Mouse (Mus musculus) hindbrain, embryonic 15.5 days (tissue): Measurements from ENCODE around the gene 2310022A10Rik. TPM values are rescaled to one million over a fixed set of nuclear protein-coding genes. Genes with fewer than 3 reads are reported as not detected.

Source experiments
- ATAC-seq: fragments of 200-750 bp; cut with Nextera tagmentation; 2 replicates; pipeline ENCODE4 v1.8.0; 2017; ENCODE audit warnings: low read depth, moderate number of reproducible peaks, moderate TSS enrichment; ENCODE audit not compliant: low FRiP score
- H3K27ac ChIP-seq: fragments of 300-500 bp; sonication (generic); replicated peaks from 2 replicates; pipeline ENCODE4 v1.5.1; 2015; ENCODE audit warnings: mild to moderate bottlenecking, inconsistent platforms
- H3K27me3 ChIP-seq: fragments of 300-500 bp; sonication (generic); 2 replicates; pipeline ENCODE4 v1.6.1; 2015; ENCODE audit warnings: control low read depth, inconsistent platforms
- H3K36me3 ChIP-seq: fragments of 300-500 bp; sonication (generic); 2 replicates; pipeline ENCODE4 v1.6.1; 2015; ENCODE audit warnings: control low read depth, inconsistent platforms
- H3K4me1 ChIP-seq: fragments of 300-500 bp; sonication (generic); replicated peaks from 2 replicates; pipeline ENCODE4 v1.6.1; 2015; ENCODE audit warnings: control low read depth, inconsistent platforms
- H3K4me2 ChIP-seq: fragments of 300-500 bp; sonication (generic); 2 replicates; pipeline ENCODE4 v1.6.1; 2015; ENCODE audit warnings: moderate library complexity, mild to moderate bottlenecking, inconsistent platforms
- H3K4me3 ChIP-seq: fragments of 300-500 bp; sonication (generic); 2 replicates; pipeline ENCODE4 v1.5.1; 2015; ENCODE audit warnings: mild to moderate bottlenecking, inconsistent platforms
- H3K9ac ChIP-seq: fragments of 300-500 bp; sonication (generic); 2 replicates; pipeline ENCODE4 v1.6.1; 2015; ENCODE audit warnings: inconsistent platforms
- H3K9me3 ChIP-seq: fragments of 300-500 bp; sonication (generic); 2 replicates; pipeline ENCODE4 v1.6.1; 2016; ENCODE audit warnings: control low read depth, inconsistent platforms
- WGBS: fragments of 180-500 bp; shearing (Covaris S2); methylation state at CpG from one replicate; pipeline ENCODE4 v1.1.7; 2015; 5-methylcytosine and 5-hydroxymethylcytosine counted together
- polyA plus RNA-seq: library from polyadenylated mRNA; unstranded; fragments of >200 nt; fragmentation: Nextera tagmentation; extraction: Ambion mirVana; gene quantifications from 2 replicates; pipeline ENCODE4 v1.2.1, GENCODE M21; 2015

The 2310022A10Rik gene
- polyA plus RNA-seq, 1 experiment from 2014 or later = 36.6 TPM

- Histone ChIP-seq H3K4me1 (peaks cover 57% of the 10 kb centered on the region), H3K9ac (no peak overlapping the region), H3K36me3 (peaks cover 14% of the 10 kb centered on the region; the same call in 1 of the 2 replicates), H3K27ac (0 out of 2 replicates have a peak overlapping the region, but pooled peaks have one; percentile 62), H3K9me3 (no peaks in the 10 kb centered on the region), H3K4me3 (no peak overlapping the region), H3K4me2 (no peak overlapping the region), H3K27me3 (no peaks in the 10 kb centered on the region)
- WGBS = 86% methylated on average over 3 of the region's 3 CpGs
- ATAC-seq = no peak
These were observed 55.1 kb downstream of the 2310022A10Rik start for GRCm38 (mm10) chr7:27608130-27608529.

GRCm38 (mm10) chr7:27609285-27609684 is 56.3 kb downstream of the 2310022A10Rik start:
- H3K27ac ChIP-seq = no peak overlapping the region
- H3K9ac ChIP-seq = no peak overlapping the region
- H3K4me2 ChIP-seq = no peak overlapping the region
- no peak overlapping the region for H3K4me3 ChIP-seq
- H3K36me3 ChIP-seq = peaks cover 14% of the 10 kb centered on the region; the same call in 1 of the 2 replicates
- no peaks in the 10 kb centered on the region for H3K9me3 ChIP-seq
- ATAC-seq = no peak
- 92% methylated on average over 4 of the region's 4 CpGs for WGBS
- no peaks in the 10 kb centered on the region for H3K27me3 ChIP-seq
- H3K4me1 ChIP-seq = peaks cover 59% of the 10 kb centered on the region

- Histone ChIP-seq H3K9ac (no peak overlapping the region), H3K36me3 (peaks cover 14% of the 10 kb centered on the region; the same call in 1 of the 2 replicates), H3K27me3 (no peaks in the 10 kb centered on the region), H3K4me2 (no peak overlapping the region), H3K4me3 (no peak overlapping the region), H3K9me3 (no peaks in the 10 kb centered on the region), H3K27ac (no peak overlapping the region), H3K4me1 (peaks cover 59% of the 10 kb centered on the region)
- ATAC-seq = no peak
- WGBS = 82% methylated on average over 2 of the region's 2 CpGs
These were observed 56.7 kb downstream of the 2310022A10Rik start for GRCm38 (mm10) chr7:27609688-27610087.

- WGBS = 96% methylated on average over 3 of the region's 3 CpGs
These were observed 57.3 kb downstream of the 2310022A10Rik start for GRCm38 (mm10) chr7:27610370-27610769.

GRCm38 (mm10) chr7:27610871-27611270 is 57.8 kb downstream of the 2310022A10Rik start:
- no peak for ATAC-seq
- WGBS = 77% methylated on average over 5 of the region's 5 CpGs
- H3K9ac ChIP-seq = no peak overlapping the region
- no peaks in the 10 kb centered on the region for H3K9me3 ChIP-seq
- no peak overlapping the region; the same call in 1 of the 2 replicates for H3K27ac ChIP-seq
- H3K36me3 ChIP-seq = peaks cover 14% of the 10 kb centered on the region; the same call in 1 of the 2 replicates
- H3K4me1 ChIP-seq = peaks cover 53% of the 10 kb centered on the region
- no peak overlapping the region for H3K4me3 ChIP-seq
- H3K27me3 ChIP-seq = no peaks in the 10 kb centered on the region
- H3K4me2 ChIP-seq = no peak overlapping the region

More at GRCm38 (mm10) chr7:27610370-27610769, 57.3 kb downstream of the 2310022A10Rik start:
- H3K4me1 ChIP-seq = peaks cover 58% of the 10 kb centered on the region
- no peaks in the 10 kb centered on the region for H3K27me3 ChIP-seq
- H3K4me2 ChIP-seq = no peak overlapping the region
- no peak for ATAC-seq
- no peak overlapping the region for H3K9ac ChIP-seq
- peaks cover 14% of the 10 kb centered on the region; the same call in 1 of the 2 replicates for H3K36me3 ChIP-seq
- no peak overlapping the region for H3K4me3 ChIP-seq
- H3K9me3 ChIP-seq = no peaks in the 10 kb centered on the region
- H3K27ac ChIP-seq = no peak overlapping the region; the same call in 1 of the 2 replicates

- peaks cover 32% of the 10 kb centered on the region for H3K4me1 ChIP-seq
- no peaks in the 10 kb centered on the region for H3K27me3 ChIP-seq
- H3K4me3 ChIP-seq = no peak overlapping the region
- WGBS = 59% methylated on average over 4 of the region's 4 CpGs
- H3K27ac ChIP-seq = peak overlapping the region; percentile 56
- no peak overlapping the region for H3K4me2 ChIP-seq
- no peak overlapping the region for H3K9ac ChIP-seq
- no peak for ATAC-seq
- peaks cover 30% of the 10 kb centered on the region for H3K36me3 ChIP-seq
- no peaks in the 10 kb centered on the region for H3K9me3 ChIP-seq
These were observed 59.9 kb downstream of the 2310022A10Rik start for GRCm38 (mm10) chr7:27612940-27613339.

- WGBS = 30% methylated on average over 8 of the region's 8 CpGs
- peak; percentile 81 for ATAC-seq
- Histone ChIP-seq H3K27me3 (no peaks in the 10 kb centered on the region), H3K9ac (no peak overlapping the region), H3K36me3 (peaks cover 35% of the 10 kb centered on the region), H3K4me2 (0 out of 2 replicates have a peak overlapping the region, but pooled peaks have one; percentile 7), H3K4me3 (no peak overlapping the region), H3K4me1 (peaks cover 29% of the 10 kb centered on the region), H3K9me3 (no peaks in the 10 kb centered on the region), H3K27ac (peak overlapping the region; percentile 56)
These were observed 60.9 kb downstream of the 2310022A10Rik start for GRCm38 (mm10) chr7:27613751-27614499.

- 80% methylated on average over 6 of the region's 6 CpGs for WGBS
- no peaks in the 10 kb centered on the region for H3K9me3 ChIP-seq
- no peak overlapping the region for H3K4me2 ChIP-seq
- no peak for ATAC-seq
- H3K36me3 ChIP-seq = peaks cover 37% of the 10 kb centered on the region
- H3K27ac ChIP-seq = no peak overlapping the region
- no peaks in the 10 kb centered on the region for H3K27me3 ChIP-seq
- H3K9ac ChIP-seq = no peak overlapping the region
- no peaks in the 10 kb centered on the region for H3K4me1 ChIP-seq
- H3K4me3 ChIP-seq = no peak overlapping the region
These were observed 68.0 kb downstream of the 2310022A10Rik start for GRCm38 (mm10) chr7:27621028-27621427.

GRCm38 (mm10) chr7:27622234-27622633 is 69.2 kb downstream of the 2310022A10Rik start:
- Histone ChIP-seq H3K27ac (no peak overlapping the region), H3K4me3 (no peak overlapping the region), H3K4me1 (no peaks in the 10 kb centered on the region), H3K9ac (no peak overlapping the region), H3K36me3 (peaks cover 35% of the 10 kb centered on the region), H3K4me2 (no peak overlapping the region), H3K9me3 (no peaks in the 10 kb centered on the region), H3K27me3 (no peaks in the 10 kb centered on the region)
- ATAC-seq = no peak
- 69% methylated on average over 1 of the region's 1 CpGs for WGBS

- ATAC-seq = no peak
- no peaks in the 10 kb centered on the region for H3K9me3 ChIP-seq
- 0 out of 2 replicates have a peak, but pooled peaks cover 3% of the 10 kb centered on the region for H3K4me1 ChIP-seq
- no peak overlapping the region for H3K4me3 ChIP-seq
- H3K9ac ChIP-seq = no peak overlapping the region
- H3K27ac ChIP-seq = no peak overlapping the region
- no peaks in the 10 kb centered on the region for H3K27me3 ChIP-seq
- H3K36me3 ChIP-seq = peaks cover 31% of the 10 kb centered on the region
- no peak overlapping the region for H3K4me2 ChIP-seq
These were observed 71.9 kb downstream of the 2310022A10Rik start for GRCm38 (mm10) chr7:27624967-27625366.

GRCm38 (mm10) chr7:27627707-27628106 is 74.7 kb downstream of the 2310022A10Rik start:
- Histone ChIP-seq H3K36me3 (peaks cover 36% of the 10 kb centered on the region), H3K4me3 (no peak overlapping the region), H3K27ac (no peak overlapping the region; the same call in 1 of the 2 replicates), H3K4me2 (no peak overlapping the region), H3K9me3 (no peaks in the 10 kb centered on the region), H3K9ac (no peak overlapping the region), H3K4me1 (0 out of 2 replicates have a peak, but pooled peaks cover 3% of the 10 kb centered on the region), H3K27me3 (no peaks in the 10 kb centered on the region)
- ATAC-seq = no peak
- WGBS = 70% methylated on average over 7 of the region's 7 CpGs

- no peak overlapping the region for H3K4me2 ChIP-seq
- no peak overlapping the region for H3K9ac ChIP-seq
- H3K9me3 ChIP-seq = no peaks in the 10 kb centered on the region
- no peak overlapping the region for H3K4me3 ChIP-seq
- 0 out of 2 replicates have a peak, but pooled peaks cover 3% of the 10 kb centered on the region for H3K4me1 ChIP-seq
- WGBS = 90% methylated on average over 6 of the region's 6 CpGs
- H3K27me3 ChIP-seq = no peaks in the 10 kb centered on the region
- peak overlapping the region; percentile 34; the same call in 1 of the 2 replicates for H3K27ac ChIP-seq
- no peak for ATAC-seq
- H3K36me3 ChIP-seq = peaks cover 41% of the 10 kb centered on the region
These were observed 75.2 kb downstream of the 2310022A10Rik start for GRCm38 (mm10) chr7:27628190-27628589.
